Mouse (Mus musculus) left cerebral cortex, postnatal 14 days (tissue): ENCODE measurements around the gene Ikzf3. TPM values are rescaled to one million over a fixed set of nuclear protein-coding genes. Genes with fewer than 3 reads are reported as not detected.

Experiments
- DNase-seq, 2 experiments: peaks; one replicate each; pipeline ENCODE4 v3.0.0; 2021 to 2022; ENCODE audit warnings: low spot score in 2 of 2, mixed read lengths in 1 of 2
- intact Hi-C: fragments of 180-260 bp; cut with DNase I; formaldehyde crosslinking; loops from one replicate; pipeline ENCODE4 v1.15.1; 2025
- total RNA-seq, 2 experiments: library from RNA; stranded (reverse); gene quantifications; 2 replicates each; pipeline ENCODE4 v1.2.3; 2021

The Ikzf3 gene
- total RNA-seq, 2 experiments from 2014 or later: 0.21 to 0.62 TPM

DNA sequence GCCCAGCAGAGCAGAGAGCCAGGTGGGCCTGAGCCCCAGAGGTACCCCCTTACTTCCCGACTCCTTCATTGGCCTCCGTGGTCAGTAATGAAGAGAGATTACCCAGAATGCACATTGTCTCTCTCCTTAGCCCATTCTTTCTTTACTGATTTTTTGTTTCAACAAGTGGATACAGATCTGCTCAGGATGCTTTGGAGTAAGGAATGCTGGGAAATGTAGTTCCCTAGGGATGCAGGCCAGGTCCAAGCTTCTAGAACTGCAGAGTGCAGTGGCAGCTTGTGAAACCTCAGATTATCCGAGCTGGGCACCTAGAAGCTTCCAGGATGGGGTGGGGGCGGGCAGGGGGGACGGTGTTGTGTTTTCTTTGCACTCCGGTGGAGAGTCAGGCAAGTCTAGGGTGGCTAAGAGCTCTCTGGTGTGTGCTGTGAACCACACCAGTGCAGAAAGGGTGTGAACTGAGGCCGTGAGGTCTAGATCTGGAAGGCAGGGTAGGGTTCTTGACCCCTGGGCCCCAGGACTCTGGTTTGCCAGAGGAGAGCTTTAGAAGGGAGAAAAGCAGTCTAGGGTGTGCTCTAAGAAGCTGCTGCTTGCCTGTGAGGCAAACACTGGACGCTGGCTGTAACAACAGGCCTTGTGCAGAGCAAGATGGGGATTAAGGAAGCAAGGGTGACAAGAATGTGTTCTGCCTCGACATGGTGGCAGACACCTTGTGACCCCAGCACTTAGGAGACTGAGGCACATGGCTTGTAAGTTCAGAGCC is 113.9 kb downstream of the Ikzf3 start:
- no peak for DNase-seq
- intact Hi-C loops: no loop called here

GRCm38 (mm10) chr11:98428436-98428835 is 117.4 kb downstream of the Ikzf3 start:
- no peak for DNase-seq
- intact Hi-C loops: no loop called here

- intact Hi-C loops: no loop called here
- DNase-seq: no peak
Observed at GRCm38 (mm10) chr11:98426592-98426991, 119.2 kb downstream of the Ikzf3 start.

GRCm38 (mm10) chr11:98418939-98419547 is 126.8 kb downstream of the Ikzf3 start:
- no peak for DNase-seq
- intact Hi-C loops: no loop called here

- no peak for DNase-seq
- intact Hi-C loops: no loop called here
Observed at GRCm38 (mm10) chr11:98418273-98418672, 127.6 kb downstream of the Ikzf3 start.

DNA sequence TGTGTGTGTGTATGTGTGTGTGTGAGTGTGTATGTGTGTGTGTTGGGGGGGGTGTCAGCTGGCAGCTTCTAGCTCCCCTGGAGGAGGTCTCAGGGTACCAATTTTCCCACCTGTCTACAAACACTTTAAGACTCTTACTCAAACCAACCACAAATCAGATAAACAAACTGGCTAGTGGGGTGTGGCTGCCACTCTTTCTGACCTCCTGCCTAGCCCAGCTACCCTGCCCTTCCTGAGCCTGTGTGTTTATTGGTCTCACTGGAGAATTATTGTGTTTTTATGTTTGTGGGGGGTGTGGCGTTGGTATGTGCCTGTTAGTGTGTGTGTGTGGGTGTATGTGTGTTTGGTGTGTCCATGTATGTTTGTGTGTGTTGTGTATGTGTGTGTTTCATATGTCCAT is 128.8 kb downstream of the Ikzf3 start:
- no peak for DNase-seq
- intact Hi-C loops: no loop called here

Other genes with a start within 250 kb of the Ikzf3 start
- gene Neurod2, start 216.4 kb downstream of the Ikzf3 start, total RNA-seq: 10 to 100 TPM; 65.9 to 67.1 TPM
- gene Ppp1r1b, start 197.6 kb downstream of the Ikzf3 start, total RNA-seq: 100 to 1,000 TPM; 101 to 133 TPM
- 10 to 100 TPM; 24.9 to 27.2 TPM for gene Stard3, start 187.7 kb downstream of the Ikzf3 start, total RNA-seq
- gene Tcap, start 162.2 kb downstream of the Ikzf3 start, total RNA-seq: 10 to 100 TPM in 1 of 2 experiments, 1 to 10 TPM in 1; 8.8 to 13.1 TPM
- gene Pnmt, start 159.6 kb downstream of the Ikzf3 start, total RNA-seq: 1 to 10 TPM in 1 of 2 experiments, under 1 TPM in 1; 0.78 to 1.0 TPM
- 10 to 100 TPM; 10.7 to 11.1 TPM for gene Pgap3, start 145.5 kb downstream of the Ikzf3 start, total RNA-seq
- 1 to 10 TPM; 2.0 to 3.2 TPM for gene Erbb2, start 133.6 kb downstream of the Ikzf3 start, total RNA-seq
- gene Mien1, start 107.0 kb downstream of the Ikzf3 start, total RNA-seq: 100 to 1,000 TPM; 105 to 106 TPM
- gene Grb7, start 99.6 kb downstream of the Ikzf3 start, total RNA-seq: 1 to 10 TPM; 1.6 to 4.4 TPM
- gene Zpbp2, start 5.1 kb upstream of the Ikzf3 start, total RNA-seq: not detected
- gene Ormdl3, start 41.3 kb upstream of the Ikzf3 start, total RNA-seq: 10 to 100 TPM; 44.6 to 49.4 TPM
- not detected for gene Lrrc3c, start 52.3 kb upstream of the Ikzf3 start, total RNA-seq
- 10 to 100 TPM; 10.3 to 12.7 TPM for gene Gm12355, start 79.6 kb upstream of the Ikzf3 start, total RNA-seq
- gene Gsdma3, start 80.3 kb upstream of the Ikzf3 start, total RNA-seq: under 1 TPM; 0.31 to 0.38 TPM
- gene Gsdma2, start 100.7 kb upstream of the Ikzf3 start, total RNA-seq: not detected
- not detected for gene Gsdma, start 118.3 kb upstream of the Ikzf3 start, total RNA-seq
- gene Psmd3, start 136.5 kb upstream of the Ikzf3 start, total RNA-seq: 100 to 1,000 TPM; 128 to 134 TPM
- gene Csf3, start 155.2 kb upstream of the Ikzf3 start, total RNA-seq: not detected
- 100 to 1,000 TPM in 1 of 2 experiments, 10 to 100 TPM in 1; 96.3 to 114 TPM for gene Med24, start 183.4 kb upstream of the Ikzf3 start, total RNA-seq
- 1,000 to 10,000 TPM in 1 of 2 experiments, 100 to 1,000 TPM in 1; 962 to 1,004 TPM for gene Thra, start 194.6 kb upstream of the Ikzf3 start, total RNA-seq
- gene Nr1d1, start 229.3 kb upstream of the Ikzf3 start, total RNA-seq: 10 to 100 TPM; 82.0 to 85.4 TPM
- gene Msl1, start 249.5 kb upstream of the Ikzf3 start, total RNA-seq: 100 to 1,000 TPM; 168 to 170 TPM